Mouse (Mus musculus) cortical plate, adult 2 months (tissue): Measurements from ENCODE around the gene Ldlrad3. TPM values are rescaled to one million over a fixed set of nuclear protein-coding genes. Genes with fewer than 3 reads are reported as not detected.

ENCODE experiments used
- H3K27ac ChIP-seq: fragments of 200-500 bp; 2 replicates; pipeline ENCODE4 v1.5.1; 2012; ENCODE audit warnings: low read length, control low read depth, inconsistent platforms; ENCODE audit not compliant: insufficient read depth
- H3K4me1 ChIP-seq: fragments of 200-500 bp; 2 replicates; pipeline ENCODE4 v1.6.1; 2011; ENCODE audit warnings: low read length; ENCODE audit not compliant: control insufficient read depth, insufficient read depth
- H3K4me3 ChIP-seq: fragments of 200-500 bp; 2 replicates; pipeline ENCODE4 v1.5.1; 2011; ENCODE audit warnings: mild to moderate bottlenecking, low read length, control low read depth; ENCODE audit not compliant: insufficient read depth
- CTCF ChIP-seq: fragments of 200-500 bp; IDR thresholded peaks from 2 replicates; pipeline ENCODE4 v1.5.1; 2011; ENCODE audit warnings: mild to moderate bottlenecking, control low read depth, low read length; ENCODE audit not compliant: insufficient read depth; ENCODE audit errors: extremely low read depth
- POLR2A ChIP-seq: fragments of 200-500 bp; IDR thresholded peaks from 2 replicates; pipeline ENCODE4 v1.6.1; 2011; ENCODE audit warnings: mild to moderate bottlenecking, low read length, control low read depth; ENCODE audit not compliant: insufficient read depth; ENCODE audit errors: extremely low read depth
- polyA plus RNA-seq: library from polyadenylated mRNA; depleted of rRNA; stranded (reverse); fragments of >200 nt; gene quantifications from 2 replicates; pipeline ENCODE4 v1.2.3, GENCODE M21; 2012

Gene Ldlrad3
- polyA plus RNA-seq, 1 experiment = 8.7 TPM

- TF ChIP-seq POLR2A (no peak), CTCF (no peak)
- Histone ChIP-seq H3K4me1 (no peaks in the 10 kb centered on the region), H3K4me3 (no peak overlapping the region), H3K27ac (no peak overlapping the region)
These were observed 23.1 kb downstream of the Ldlrad3 start for GRCm38 (mm10) chr2:102163106-102163505.

- Histone ChIP-seq H3K27ac (no peak overlapping the region), H3K4me1 (no peaks in the 10 kb centered on the region), H3K4me3 (no peak overlapping the region)
- TF ChIP-seq CTCF = no peak
- TF ChIP-seq POLR2A = no peak
These were observed 28.6 kb downstream of the Ldlrad3 start for GRCm38 (mm10) chr2:102157555-102157954.

- Histone ChIP-seq H3K4me1 (no peaks in the 10 kb centered on the region), H3K4me3 (no peak overlapping the region), H3K27ac (no peak overlapping the region)
- TF ChIP-seq CTCF = no peak
These were observed 29.2 kb downstream of the Ldlrad3 start for GRCm38 (mm10) chr2:102157010-102157409.

- no peak for TF ChIP-seq POLR2A
- no peak for TF ChIP-seq CTCF
- no peaks in the 10 kb centered on the region for H3K4me1 ChIP-seq
- H3K4me3 ChIP-seq = no peak overlapping the region
- H3K27ac ChIP-seq = no peak overlapping the region
These were observed 29.7 kb downstream of the Ldlrad3 start for GRCm38 (mm10) chr2:102156460-102156859.

GRCm38 (mm10) chr2:102155306-102156015, 30.7 kb downstream of the Ldlrad3 start:
- TF ChIP-seq CTCF (no peak), POLR2A (no peak)
- no peak overlapping the region for H3K4me3 ChIP-seq
- no peak overlapping the region for H3K27ac ChIP-seq
- no peaks in the 10 kb centered on the region for H3K4me1 ChIP-seq

GRCm38 (mm10) chr2:102154771-102155211, 31.4 kb downstream of the Ldlrad3 start:
- TF ChIP-seq POLR2A (no peak), CTCF (no peak)
- Histone ChIP-seq H3K4me1 (no peaks in the 10 kb centered on the region), H3K27ac (no peak overlapping the region), H3K4me3 (no peak overlapping the region)

- Histone ChIP-seq H3K27ac (no peak overlapping the region), H3K4me3 (no peak overlapping the region), H3K4me1 (no peaks in the 10 kb centered on the region)
- no peak for TF ChIP-seq CTCF
- no peak for TF ChIP-seq POLR2A
These were observed 31.9 kb downstream of the Ldlrad3 start for GRCm38 (mm10) chr2:102154328-102154727.

GRCm38 (mm10) chr2:102153516-102153915, 32.7 kb downstream of the Ldlrad3 start:
- Histone ChIP-seq H3K27ac (no peak overlapping the region), H3K4me1 (peaks cover 2% of the 10 kb centered on the region; the same call in 1 of the 2 replicates)
- TF ChIP-seq CTCF (no peak), POLR2A (no peak)

GRCm38 (mm10) chr2:102152851-102153250, 33.3 kb downstream of the Ldlrad3 start:
- Histone ChIP-seq H3K4me1 (peaks cover 2% of the 10 kb centered on the region; the same call in 1 of the 2 replicates), H3K27ac (no peak overlapping the region), H3K4me3 (no peak overlapping the region)
- TF ChIP-seq POLR2A (no peak), CTCF (no peak)

More at GRCm38 (mm10) chr2:102153516-102153915, 32.7 kb downstream of the Ldlrad3 start:
- H3K4me3 ChIP-seq = no peak overlapping the region

GRCm38 (mm10) chr2:102149058-102149457, 37.1 kb downstream of the Ldlrad3 start:
- no peak overlapping the region for H3K4me3 ChIP-seq
- TF ChIP-seq POLR2A = no peak
- peaks cover 2% of the 10 kb centered on the region; the same call in 1 of the 2 replicates for H3K4me1 ChIP-seq
- no peak overlapping the region for H3K27ac ChIP-seq
